Mouse (Mus musculus) brown adipose tissue, adult 24 weeks (tissue): ENCODE results near the gene Tmem251. TPM values are rescaled to one million over a fixed set of nuclear protein-coding genes. Genes with fewer than 3 reads are reported as not detected.

Source experiments
- polyA plus RNA-seq: library from polyadenylated mRNA; stranded (reverse); fragments of >200 nt; gene quantifications from 2 replicates; pipeline ENCODE4 v1.2.4, GENCODE M21; 2012; ENCODE audit not compliant: missing spikeins, insufficient read depth, insufficient read length

Tmem251 gene
- polyA plus RNA-seq, 1 experiment, result 4.7 TPM

Other genes with a start within 250 kb of the Tmem251 start
- not detected in 2 replicates for gene Chga, start 188.8 kb upstream of the Tmem251 start, polyA plus RNA-seq
- gene Itpk1, start 38.8 kb upstream of the Tmem251 start, polyA plus RNA-seq, result 65.8 and 126 TPM in 2 replicates
- gene Moap1, start 101 bp upstream of the Tmem251 start, polyA plus RNA-seq, result 1.6 and 2.3 TPM in 2 replicates
- not detected in 2 replicates for gene Gm28051, start 14.0 kb downstream of the Tmem251 start, polyA plus RNA-seq
- gene Gon7, start 14.0 kb downstream of the Tmem251 start, polyA plus RNA-seq, result 7.5 and 8.8 TPM in 2 replicates
- 12.9 and 14.5 TPM in 2 replicates for gene Ubr7, start 14.2 kb downstream of the Tmem251 start, polyA plus RNA-seq
- 5.1 and 5.8 TPM in 2 replicates for gene Gm20604, start 14.9 kb downstream of the Tmem251 start, polyA plus RNA-seq
- 8.3 and 8.8 TPM in 2 replicates for gene Btbd7, start 134.7 kb downstream of the Tmem251 start, polyA plus RNA-seq
- gene Cox8c, start 155.6 kb downstream of the Tmem251 start, polyA plus RNA-seq, result not detected in 2 replicates
- gene Unc79, start 205.1 kb downstream of the Tmem251 start, polyA plus RNA-seq, result not detected in 2 replicates